Mouse (Mus musculus): ENCODE results near the gene Mad1l1.

GRCm38 (mm10) chr5:140324058-140324457 lies 2.7 kb upstream of the Mad1l1 start:
- no peak for TF ChIP-seq CTCF (IDR thresholded peaks at IDR 0.05; ENCODE audit: extremely low read depth, insufficient read depth, insufficient read length, insufficient replicate concordance)
- TF ChIP-seq POLR2A (IDR thresholded peaks at IDR 0.05; ENCODE audit: low read depth, low read length): no peak

All from spleen, adult 2 months (tissue).